Mouse (Mus musculus) intestine, embryonic 14.5 days (tissue): ENCODE measurements around the gene Mup2. TPM values are rescaled to one million over a fixed set of nuclear protein-coding genes. Genes with fewer than 3 reads are reported as not detected.
"Not testable (repeated sequence)": the region's sequence is repeated elsewhere in the genome, so short reads cannot be mapped to it uniquely, and the experiment has no call there.

Experiments
- ATAC-seq: fragments of 200-750 bp; cut with Nextera tagmentation; replicated peaks from 2 replicates; pipeline ENCODE4 v1.8.0; 2017; ENCODE audit warnings: low read depth, moderate number of reproducible peaks, moderate TSS enrichment, moderate library complexity; ENCODE audit not compliant: low FRiP score, low TSS enrichment
- DNase-seq: peaks from one replicate; pipeline ENCODE4 v3.0.0-alpha.2; 2018; ENCODE audit warnings: low spot score
- H3K27ac ChIP-seq: fragments of 300-500 bp; sonication (generic); 2 replicates; pipeline ENCODE4 v1.5.1; 2014; ENCODE audit warnings: low read depth, mild to moderate bottlenecking, control low read depth
- H3K27me3 ChIP-seq: fragments of 300-500 bp; sonication (generic); replicated peaks from 2 replicates; pipeline ENCODE4 v1.6.1; 2014; ENCODE audit warnings: low read length, control low read depth; ENCODE audit not compliant: control insufficient read depth, insufficient read depth
- H3K36me3 ChIP-seq: fragments of 300-500 bp; sonication (generic); 2 replicates; pipeline ENCODE4 v1.6.1; 2014; ENCODE audit warnings: low read length, control low read depth; ENCODE audit not compliant: control insufficient read depth, insufficient read depth
- H3K4me1 ChIP-seq: fragments of 300-500 bp; sonication (generic); replicated peaks from 2 replicates; pipeline ENCODE4 v1.6.1; 2014; ENCODE audit warnings: low read length, control low read depth, mixed read lengths; ENCODE audit not compliant: control insufficient read depth, insufficient read depth
- H3K4me2 ChIP-seq: fragments of 300-500 bp; sonication (generic); 2 replicates; pipeline ENCODE4 v1.6.1; 2014; ENCODE audit warnings: low read length
- H3K4me3 ChIP-seq: fragments of 300-500 bp; sonication (generic); 2 replicates; pipeline ENCODE4 v1.5.1; 2014; ENCODE audit warnings: low read depth, low read length, control low read depth, mixed read lengths
- H3K9ac ChIP-seq: fragments of 300-500 bp; sonication (generic); 2 replicates; pipeline ENCODE4 v1.6.1; 2014; ENCODE audit warnings: mild to moderate bottlenecking, low read length
- H3K9me3 ChIP-seq: fragments of 300-500 bp; sonication (generic); 2 replicates; pipeline ENCODE4 v1.6.1; 2016; ENCODE audit warnings: low read length, control low read depth; ENCODE audit not compliant: control insufficient read depth
- polyA plus RNA-seq: library from polyadenylated mRNA; unstranded; fragments of >200 nt; fragmentation: Nextera tagmentation; extraction: Ambion mirVana; gene quantifications from 2 replicates; pipeline ENCODE4 v1.2.1, GENCODE M21; 2014

Gene Mup2
- polyA plus RNA-seq, result not detected in 2 replicates

DNA sequence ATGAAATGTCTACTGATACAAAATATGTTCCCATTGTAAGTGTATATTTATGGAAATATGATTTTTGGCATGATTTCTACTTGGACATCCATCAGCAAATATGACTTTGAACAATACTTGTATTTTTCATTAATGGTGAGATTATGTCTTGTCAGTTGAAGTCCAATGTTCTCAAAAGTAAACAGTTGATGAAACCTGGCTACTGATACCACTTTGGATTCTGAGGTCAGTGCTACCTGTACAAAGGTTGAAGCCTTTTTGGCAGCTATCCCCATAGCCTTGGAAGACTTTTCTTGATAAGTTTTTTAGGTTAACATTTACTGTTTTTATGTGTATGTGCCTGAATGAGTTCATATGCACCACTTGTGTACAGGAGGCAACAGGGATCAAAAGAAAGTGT is at the start of gene Mup2:
Gene Mup2, minus strand, starts transcription at position 101 of the 400 bp plus-strand sequence.
- H3K9me3 ChIP-seq, H3K36me3 ChIP-seq, H3K4me1 ChIP-seq, ATAC-seq, DNase-seq, H3K27me3 ChIP-seq, H3K9ac ChIP-seq, H3K4me2 ChIP-seq, H3K27ac ChIP-seq, H3K4me3 ChIP-seq: not testable (repeated sequence)

Other genes with a start within 250 kb of the Mup2 start
- 0.05 and 0.09 TPM in 2 replicates for gene Slc46a2, start 239.2 kb downstream of the Mup2 start, polyA plus RNA-seq
- gene Mup4, start 193.6 kb downstream of the Mup2 start, polyA plus RNA-seq, result not detected in 2 replicates
- not detected in 2 replicates for gene Mup6, start 190.0 kb downstream of the Mup2 start, polyA plus RNA-seq
- gene Mup7, start 83.8 kb downstream of the Mup2 start, polyA plus RNA-seq, result not detected in 2 replicates
- not detected in 2 replicates for gene Mup8, start 68.3 kb upstream of the Mup2 start, polyA plus RNA-seq